Mouse (Mus musculus) left cerebral cortex, postnatal 14 days (tissue): ENCODE measurements around the gene St3gal3. TPM values are rescaled to one million over a fixed set of nuclear protein-coding genes. Genes with fewer than 3 reads are reported as not detected.

Source experiments
- DNase-seq, 2 experiments: peaks; one replicate each; pipeline ENCODE4 v3.0.0; 2021 to 2022; ENCODE audit warnings: low spot score in 2 of 2, mixed read lengths in 1 of 2
- intact Hi-C: fragments of 180-260 bp; cut with DNase I; formaldehyde crosslinking; loops from one replicate; pipeline ENCODE4 v1.15.1; 2025
- total RNA-seq, 2 experiments: library from RNA; stranded (reverse); gene quantifications; 2 replicates each; pipeline ENCODE4 v1.2.3; 2021

Gene St3gal3
- total RNA-seq, 2 experiments from 2014 or later, result 41.4 to 45.3 TPM

GRCm38 (mm10) chr4:118035090-118035489, 99.6 kb downstream of the St3gal3 start:
- intact Hi-C loops, result no loop called here
- no peak for DNase-seq

- intact Hi-C loops, result no loop called here
- no peak for DNase-seq
Observed at GRCm38 (mm10) chr4:118033026-118033425, 101.7 kb downstream of the St3gal3 start.

GRCm38 (mm10) chr4:118031776-118032170, 102.9 kb downstream of the St3gal3 start:
- intact Hi-C loops, result no loop called here
- DNase-seq, result no peak

DNA sequence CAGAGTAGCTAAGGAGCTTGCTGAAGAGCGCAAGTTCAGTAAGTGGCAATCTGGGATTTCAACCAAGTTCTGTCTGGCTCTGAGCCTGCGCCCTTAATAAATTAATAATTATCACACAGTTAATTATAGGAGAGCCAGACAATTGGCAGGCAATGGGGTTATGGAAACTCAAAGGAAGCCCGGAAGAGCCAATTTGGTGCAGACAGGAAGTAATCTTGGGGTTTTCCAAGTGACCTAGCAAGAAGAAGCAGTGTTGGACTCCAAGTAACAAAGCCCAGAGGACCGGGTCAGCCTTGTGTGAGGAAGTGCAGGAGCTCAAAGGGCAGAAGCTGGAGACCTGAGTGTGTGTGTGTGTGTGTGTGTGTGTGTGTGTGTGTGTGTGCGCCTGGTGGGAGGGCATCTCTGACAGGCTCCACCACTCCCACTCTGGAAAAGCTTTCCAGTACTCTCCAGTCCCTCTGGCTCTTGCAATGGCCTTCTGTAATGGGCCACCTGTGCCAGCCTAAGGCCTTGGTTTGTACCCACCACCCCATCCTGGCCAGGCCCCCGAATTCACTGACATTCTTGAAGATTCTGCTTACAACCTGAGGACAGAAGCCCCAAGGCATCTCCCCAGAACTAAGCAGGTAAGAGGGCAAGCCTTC, 103.5 kb downstream of the St3gal3 start:
- DNase-seq, result no peak
- intact Hi-C loops, result no loop called here

- intact Hi-C loops, result no loop called here
- DNase-seq, result no peak
Observed at GRCm38 (mm10) chr4:118030330-118030729, 104.4 kb downstream of the St3gal3 start.

DNA sequence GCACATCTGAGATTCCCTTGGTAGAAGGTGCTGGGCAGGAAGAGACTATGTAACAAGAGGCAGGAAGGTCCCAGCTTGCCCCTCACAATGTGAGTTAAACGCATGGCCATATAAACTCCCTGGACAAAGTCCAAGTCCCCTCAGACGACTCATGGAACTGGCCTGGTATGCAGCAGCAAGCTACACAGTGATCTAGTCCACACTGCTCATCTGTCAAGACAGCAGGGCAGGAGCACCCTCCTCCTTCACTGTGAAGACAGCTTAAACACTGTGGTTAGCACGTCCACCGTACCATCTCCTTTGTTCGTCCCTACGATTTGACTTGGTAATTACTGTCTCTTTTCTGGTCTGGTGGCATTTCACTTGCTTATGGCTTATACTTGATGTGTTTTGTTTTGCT, 104.8 kb downstream of the St3gal3 start:
- intact Hi-C loops, result no loop called here
- no peak for DNase-seq

DNA sequence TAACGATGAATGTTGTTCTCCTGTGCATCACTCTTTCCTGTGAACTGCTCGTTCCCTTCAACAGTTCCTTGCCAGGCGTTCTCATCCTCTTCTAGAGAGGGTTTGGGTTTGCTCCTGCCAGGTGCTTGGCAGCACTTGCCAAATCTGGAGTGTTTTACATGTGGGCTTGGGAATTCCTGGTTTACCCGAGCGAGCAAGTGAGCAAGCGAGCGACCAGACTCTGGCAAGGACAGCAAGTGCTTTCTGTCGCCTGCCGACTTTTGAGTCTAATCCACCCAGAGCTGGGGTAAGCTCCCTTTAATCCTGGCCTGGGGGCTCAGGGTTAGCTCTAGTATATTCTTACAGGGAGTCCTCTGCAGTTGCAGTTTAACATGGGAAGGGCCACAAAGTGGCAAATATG, 105.7 kb downstream of the St3gal3 start:
- intact Hi-C loops, result no loop called here
- peak in 1 of 2 experiments; percentile 30 for DNase-seq

DNA sequence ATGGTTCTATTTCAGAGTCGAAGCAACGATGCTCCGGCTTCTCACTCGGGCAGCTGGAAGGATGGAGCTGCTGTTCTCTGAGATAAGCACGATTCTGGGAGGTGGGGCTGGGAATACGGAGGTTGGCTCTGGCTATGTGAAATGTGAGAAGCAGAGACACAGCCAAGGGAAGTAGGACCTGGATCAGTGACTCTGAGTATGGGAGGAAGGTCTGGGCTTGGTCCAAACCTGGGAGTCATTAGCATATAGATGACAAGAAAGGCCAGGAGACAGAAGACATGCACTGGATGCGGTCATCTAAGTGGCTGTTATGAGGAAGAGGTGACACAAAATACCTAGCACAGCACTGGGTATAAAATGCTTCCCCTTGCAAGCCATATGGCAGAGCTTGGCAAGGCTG, 108.8 kb downstream of the St3gal3 start:
- intact Hi-C loops, result no loop called here
- DNase-seq, result peak in 1 of 2 experiments; percentile 66

GRCm38 (mm10) chr4:118025381-118025780, 109.3 kb downstream of the St3gal3 start:
- intact Hi-C loops, result no loop called here

GRCm38 (mm10) chr4:118022811-118023210, 111.9 kb downstream of the St3gal3 start:
- intact Hi-C loops, result no loop called here
- no peak for DNase-seq

More at GRCm38 (mm10) chr4:118025381-118025780, 109.3 kb downstream of the St3gal3 start:
- DNase-seq, result peak in 1 of 2 experiments; percentile 31

- intact Hi-C loops, result no loop called here
- DNase-seq, result no peak
Observed at GRCm38 (mm10) chr4:118022406-118022805, 112.3 kb downstream of the St3gal3 start.

DNA sequence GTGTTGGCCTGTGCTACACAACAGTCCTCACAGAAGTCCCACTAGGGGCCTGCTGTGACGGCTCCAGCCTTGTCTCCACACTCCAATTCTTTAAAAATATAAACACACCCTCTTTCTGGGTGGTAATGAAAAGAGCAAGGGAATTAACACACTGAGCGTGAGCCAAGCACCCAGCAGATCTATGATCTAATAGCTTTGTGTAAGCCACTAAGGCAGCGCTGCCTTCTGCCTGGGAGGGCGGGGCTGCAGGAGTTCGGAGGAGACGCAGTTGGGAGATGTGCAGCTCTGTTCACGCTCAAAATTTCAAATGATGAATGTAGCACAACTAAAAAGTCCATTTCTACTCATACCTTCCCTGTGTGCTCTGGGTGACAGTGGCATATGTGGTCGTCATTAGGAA, 115.1 kb downstream of the St3gal3 start:
- intact Hi-C loops, result no loop called here
- DNase-seq, result no peak

- intact Hi-C loops, result no loop called here
Observed at GRCm38 (mm10) chr4:118019218-118019617, 115.5 kb downstream of the St3gal3 start.

GRCm38 (mm10) chr4:118017021-118017805, 117.5 kb downstream of the St3gal3 start:
- intact Hi-C loops, result no loop called here
- DNase-seq, result no peak

More at GRCm38 (mm10) chr4:118019218-118019617, 115.5 kb downstream of the St3gal3 start:
- no peak for DNase-seq

DNA sequence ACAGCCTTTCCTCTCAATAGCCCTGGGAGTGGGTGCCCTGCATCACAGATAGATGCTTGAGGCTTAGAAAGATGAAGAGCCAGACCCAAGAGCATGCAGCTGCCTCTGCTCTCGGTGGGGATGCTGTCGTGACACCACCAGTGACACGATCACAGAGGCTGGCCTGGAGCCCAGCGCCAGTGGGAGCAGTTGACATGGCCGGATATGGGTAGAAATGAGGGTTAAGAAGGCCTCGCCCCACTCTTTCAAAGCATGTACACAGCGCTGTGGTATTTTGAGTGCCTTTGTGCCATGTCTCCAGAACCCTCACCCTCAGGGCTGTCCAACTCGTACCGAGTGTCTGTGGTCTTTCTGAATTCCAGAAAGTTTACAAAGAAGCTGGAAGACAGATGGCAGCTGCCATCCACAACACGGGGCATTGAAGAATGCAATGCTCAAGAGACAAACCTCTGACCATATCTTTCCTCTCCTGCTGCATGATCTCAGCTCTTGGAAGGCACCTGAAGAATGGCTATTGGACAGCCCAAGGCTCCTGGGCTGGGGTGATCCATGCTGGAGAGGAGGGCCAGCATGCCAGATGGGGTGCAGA, 118.3 kb downstream of the St3gal3 start:
- intact Hi-C loops, result no loop called here
- DNase-seq, result no peak

GRCm38 (mm10) chr4:118015636-118016035, 119.1 kb downstream of the St3gal3 start:
- intact Hi-C loops, result no loop called here

DNA sequence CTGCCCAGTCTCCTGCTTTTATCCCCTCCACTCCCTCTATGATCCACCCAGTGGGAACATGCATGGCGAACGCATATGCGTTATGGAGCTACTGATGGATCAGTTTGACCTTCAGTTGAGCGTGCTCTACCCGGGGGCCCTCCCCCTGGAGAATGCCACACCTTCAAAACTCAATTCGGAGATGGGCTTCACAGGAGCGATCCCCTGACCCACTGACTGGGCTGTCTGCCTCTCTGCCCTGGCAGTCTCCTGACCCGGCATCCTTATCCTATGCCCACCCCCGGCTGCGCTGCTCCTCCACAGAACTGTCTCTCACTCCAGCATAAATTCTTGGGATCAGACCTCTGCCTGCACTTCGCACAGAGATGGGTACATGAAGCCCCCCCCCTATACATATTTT, 119.6 kb downstream of the St3gal3 start:
- no peak for DNase-seq
- intact Hi-C loops, result no loop called here

More at GRCm38 (mm10) chr4:118015636-118016035, 119.1 kb downstream of the St3gal3 start:
- no peak for DNase-seq

DNA sequence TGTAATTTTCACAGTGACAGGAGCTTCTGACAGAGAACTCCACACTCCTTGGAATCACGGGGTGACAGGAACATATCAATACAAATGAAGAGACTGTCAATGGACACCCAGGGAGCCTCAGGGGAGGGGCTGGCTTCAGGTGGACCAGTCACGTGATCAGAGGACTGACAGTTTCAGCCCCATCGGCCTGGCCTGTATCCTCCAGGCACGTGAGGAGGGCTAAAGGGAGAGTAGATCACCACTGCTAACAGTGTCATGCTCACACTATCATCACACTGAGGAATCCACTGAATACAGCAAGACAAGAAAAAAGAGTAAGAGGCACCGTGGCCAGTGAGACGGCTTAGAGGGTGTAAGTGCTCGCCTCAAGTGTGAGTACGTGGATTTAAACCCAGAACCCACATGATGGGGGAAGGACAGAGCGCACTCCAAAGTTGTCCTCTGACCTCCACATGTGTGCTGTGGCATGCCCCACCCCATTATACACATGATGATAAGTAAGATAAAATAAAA, 124.0 kb downstream of the St3gal3 start:
- intact Hi-C loops, result no loop called here
- no peak for DNase-seq

DNA sequence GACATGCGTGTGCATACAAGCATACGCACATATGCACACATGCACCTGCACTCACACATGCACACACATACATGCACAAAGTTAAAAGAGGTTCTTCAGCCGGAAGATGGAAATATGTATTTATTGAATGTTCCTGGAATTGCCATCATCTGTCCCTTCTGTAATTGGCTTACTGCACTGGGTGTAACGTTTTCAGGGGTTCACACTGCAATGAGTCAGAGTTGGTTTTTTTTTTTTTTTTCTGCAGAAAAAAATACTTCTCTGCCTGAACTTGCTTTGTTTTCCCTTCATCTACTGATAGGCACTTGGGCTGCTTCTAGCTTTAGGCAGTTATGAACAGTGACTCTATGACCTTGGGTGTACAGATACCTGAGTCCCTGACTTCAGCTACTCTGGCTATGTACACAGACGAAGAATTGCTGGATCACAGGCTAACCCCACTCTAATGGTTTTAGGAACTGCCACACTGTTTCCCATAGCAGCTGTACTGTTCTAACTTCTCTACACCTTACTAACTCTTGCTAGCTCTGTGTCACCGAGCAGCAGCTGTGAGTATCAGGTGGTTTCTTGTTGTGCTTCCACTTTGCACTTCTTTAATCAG, 126.2 kb downstream of the St3gal3 start:
- intact Hi-C loops, result no loop called here

DNA sequence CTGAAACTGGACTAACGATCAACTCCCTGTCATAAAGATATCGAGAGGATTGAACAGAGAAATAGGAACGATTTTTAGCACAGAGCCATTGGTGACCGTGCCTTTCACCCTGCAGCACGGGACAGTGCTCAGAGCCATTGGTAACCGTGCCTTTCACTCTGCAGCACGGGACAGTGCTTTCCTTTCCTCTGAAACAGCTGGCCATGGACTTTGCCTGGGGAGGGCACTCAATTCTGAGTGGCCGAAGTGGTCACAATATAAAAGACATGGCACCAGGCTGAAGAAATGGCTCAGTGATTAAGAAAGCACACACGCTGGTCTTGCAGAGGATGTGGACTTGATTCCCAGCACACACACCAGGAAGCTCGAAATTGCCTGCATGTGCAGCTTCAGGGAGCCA, 133.4 kb downstream of the St3gal3 start:
- intact Hi-C loops, result no loop called here
- no peak for DNase-seq

More for the DNA sequence above, 126.2 kb downstream of the St3gal3 start:
- DNase-seq, result no peak
